Mouse (Mus musculus): ENCODE results near the gene Fv1.

- TF ChIP-seq POLR2A (IDR thresholded peaks at IDR 0.05; ENCODE audit: low read depth, low read length) (peak; percentile 31), CTCF (conservative IDR thresholded peaks at IDR 0.05; ENCODE audit: insufficient read depth, insufficient read length, low read depth, low read length) (no peak)
Observed at GRCm38 (mm10) chr4:147868450-147869031, at the start of gene Fv1, which contains the start of gene Miip.
